Mouse (Mus musculus) embryonic fibroblast, embryonic 13.5 days (primary cell): ENCODE data around the gene Tnik.

Source experiments
- CTCF ChIP-seq: IDR thresholded peaks from 2 replicates; pipeline ENCODE4 v1.5.1; 2011; ENCODE audit warnings: mild to moderate bottlenecking, control low read depth, low read length, moderate library complexity, borderline replicate concordance; ENCODE audit not compliant: insufficient read depth
- POLR2A ChIP-seq: IDR thresholded peaks from 2 replicates; pipeline ENCODE4 v1.6.1; 2011; ENCODE audit warnings: low read depth, mild to moderate bottlenecking, control low read depth, low read length, moderate library complexity

DNA sequence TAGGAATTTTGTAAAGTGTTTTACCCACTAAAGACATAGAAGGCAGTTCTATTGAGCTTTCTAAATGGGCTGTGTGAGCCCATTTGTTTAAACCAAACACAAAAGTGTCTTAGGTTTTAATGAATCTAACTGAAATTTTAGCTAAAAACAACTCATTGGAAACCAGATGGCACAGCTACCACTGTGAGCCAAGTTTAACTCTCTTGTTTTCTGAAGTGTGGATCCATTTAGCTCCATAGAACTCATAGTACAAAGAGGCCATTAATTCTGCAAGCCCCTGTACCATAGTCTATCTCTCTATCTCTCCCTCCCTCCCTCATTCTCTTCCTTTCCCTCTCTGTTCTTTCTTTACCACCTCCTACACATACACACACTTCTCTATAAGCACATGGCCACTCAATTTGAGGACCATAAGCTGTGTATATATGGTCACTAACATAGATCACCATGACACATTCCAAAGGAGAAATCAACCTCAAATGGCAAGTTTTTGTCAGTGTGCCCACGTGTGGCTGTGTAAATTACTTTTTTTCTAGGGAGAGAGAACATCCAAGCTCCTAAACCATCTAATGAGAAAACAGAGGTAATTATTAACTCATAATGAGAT lies 204.2 kb downstream of the Tnik start:
- TF ChIP-seq CTCF (no peak), POLR2A (no peak)
